Mouse (Mus musculus) CH12.LX (cell line): Measurements from ENCODE around the gene Cypt12. TPM values are rescaled to one million over a fixed set of nuclear protein-coding genes. Genes with fewer than 3 reads are reported as not detected.

ENCODE experiments used
- DNase-seq: peaks from one replicate; pipeline ENCODE4 v3.0.0-alpha.2; 2013; ENCODE audit errors: extremely low read depth
- H3K27ac ChIP-seq: 2 replicates; pipeline ENCODE4 v1.5.1; 2012; ENCODE audit warnings: low read depth, mild to moderate bottlenecking, control low read depth, moderate library complexity; ENCODE audit not compliant: insufficient read depth
- H3K27me3 ChIP-seq: replicated peaks from 2 replicates; pipeline ENCODE3; 2012; ENCODE audit warnings: inconsistent platforms
- H3K36me3 ChIP-seq, 2 experiments: replicated peaks in 1 of 2; 2 replicates each; pipeline versions ENCODE3 to v1.6.1; 2012; ENCODE audit warnings: inconsistent platforms in 1 of 2, low read length in 1 of 2, mild to moderate bottlenecking in 1 of 2, mixed read lengths in 1 of 2, moderate library complexity in 1 of 2; ENCODE audit not compliant: control insufficient read depth in 1 of 2, insufficient read depth in 1 of 2
- H3K4me1 ChIP-seq, 2 experiments: 2 replicates each; pipeline ENCODE4 v1.6.1; 2012; ENCODE audit warnings: inconsistent platforms in 1 of 2, moderate library complexity in 1 of 2; ENCODE audit not compliant: insufficient read depth in 2 of 2, control insufficient read depth in 1 of 2
- H3K4me2 ChIP-seq: 2 replicates; pipeline ENCODE4 v1.6.1; 2012; ENCODE audit warnings: low read depth, mild to moderate bottlenecking, control low read depth; ENCODE audit not compliant: poor library complexity, insufficient read depth, severe bottlenecking
- H3K4me3 ChIP-seq, 3 experiments: fragments of 150-350 bp in 1 of 3; sonication (generic) in 1 of 3; replicated peaks in 1 of 3; 2 replicates each; pipeline versions ENCODE3 to v1.5.1; 2011 to 2012; ENCODE audit warnings: low read depth in 2 of 3, low read length in 2 of 3, mild to moderate bottlenecking in 2 of 3, moderate library complexity in 2 of 3, control low read depth in 1 of 3, improper control_type of control experiment in 1 of 3, inconsistent platforms in 1 of 3, mixed read lengths in 1 of 3; ENCODE audit not compliant: poor library complexity in 1 of 3
- H3K79me2 ChIP-seq: replicated peaks from 2 replicates; pipeline ENCODE4 v1.6.1; 2012; ENCODE audit warnings: mild to moderate bottlenecking, moderate library complexity; ENCODE audit not compliant: control insufficient read depth, poor library complexity, insufficient read depth, severe bottlenecking; ENCODE audit errors: extremely low read depth
- H3K9ac ChIP-seq: 2 replicates; pipeline ENCODE4 v1.6.1; 2012; ENCODE audit warnings: low read depth, mild to moderate bottlenecking, control low read depth, moderate library complexity; ENCODE audit not compliant: insufficient read depth
- H3K9me3 ChIP-seq: replicated peaks from 2 replicates; pipeline ENCODE3; 2012; ENCODE audit warnings: low read length, inconsistent platforms, mixed read lengths
- CHD2 ChIP-seq: IDR thresholded peaks from 2 replicates; pipeline ENCODE4 v1.6.1; 2011; ENCODE audit warnings: low read length, improper control_type of control experiment
- ELF1 ChIP-seq: IDR thresholded peaks from 2 replicates; pipeline ENCODE4 v1.6.1; 2014; ENCODE audit warnings: low read depth, mild to moderate bottlenecking, inconsistent platforms, low read length, improper control_type of control experiment
- HCFC1 ChIP-seq: IDR thresholded peaks from 2 replicates; pipeline ENCODE4 v1.6.1; 2012; ENCODE audit warnings: low read depth, mild to moderate bottlenecking, inconsistent platforms, low read length, improper control_type of control experiment
- MAX ChIP-seq: IDR thresholded peaks from 2 replicates; pipeline ENCODE4 v1.6.1; 2011; ENCODE audit warnings: low read length, improper control_type of control experiment
- MAZ ChIP-seq: IDR thresholded peaks from 2 replicates; pipeline ENCODE4 v1.6.1; 2012; ENCODE audit warnings: low read depth, mild to moderate bottlenecking, inconsistent platforms, low read length, improper control_type of control experiment, moderate library complexity
- PAX5 ChIP-seq: IDR thresholded peaks from 2 replicates; pipeline ENCODE4 v1.6.1; 2012; ENCODE audit warnings: low read length, inconsistent platforms, mixed read lengths
- POLR2AphosphoS2 ChIP-seq: IDR thresholded peaks from 2 replicates; pipeline ENCODE4 v1.6.1; 2011; ENCODE audit warnings: low read depth, low read length, improper control_type of control experiment
- RAD21 ChIP-seq: IDR thresholded peaks from 2 replicates; pipeline ENCODE4 v1.6.1; 2011; ENCODE audit warnings: low read depth, mild to moderate bottlenecking, low read length, improper control_type of control experiment, moderate library complexity
- SIN3A ChIP-seq: IDR thresholded peaks from 2 replicates; pipeline ENCODE4 v1.6.1; 2012; ENCODE audit warnings: low read length, improper control_type of control experiment, inconsistent platforms
- SMC3 ChIP-seq: IDR thresholded peaks from 2 replicates; pipeline ENCODE4 v1.6.1; 2011; ENCODE audit warnings: low read depth, low read length, improper control_type of control experiment
- TBP ChIP-seq: conservative IDR thresholded peaks from 2 replicates; pipeline ENCODE4 v1.6.1; 2011; ENCODE audit warnings: low read depth, low read length, improper control_type of control experiment
- UBTF ChIP-seq: IDR thresholded peaks from 2 replicates; pipeline ENCODE4 v1.6.1; 2012; ENCODE audit warnings: low read depth, mild to moderate bottlenecking, inconsistent platforms, low read length, improper control_type of control experiment, moderate library complexity
- dilution Hi-C: fragments of 300-500 bp; cut with MboI; formaldehyde crosslinking; loops from 2 replicates; pipeline ENCODE4 v1.14.3; 2020; ENCODE audit warnings: low sequenced_read_pairs; ENCODE audit not compliant: extremely low pct_unique_long_range_greater_than_20kb, extremely low pct_ligation_motif_present
- in situ Hi-C: fragments of 300-500 bp; cut with MboI; formaldehyde crosslinking; loops from 3 replicates; pipeline ENCODE4 v1.14.3; 2019; ENCODE audit warnings: low sequenced_read_pairs, low pct_ligation_motif_present, low pct_unique_long_range_greater_than_20kb, mixed read lengths
- polyA plus RNA-seq: library from polyadenylated mRNA; unstranded; fragments of >175 nt; gene quantifications from 2 replicates; pipeline ENCODE4 v1.2.1, GENCODE M21; 2012; ENCODE audit warnings: low read depth; ENCODE audit not compliant: insufficient read length
- total RNA-seq, 2 experiments: library from RNA; depleted of rRNA; stranded (reverse); fragments of 300-350 nt in 1 of 2; fragments of >200 nt in 1 of 2; gene quantifications; 2 replicates each; pipeline ENCODE4 v1.2.3; 2012 to 2014

Gene Cypt12
- total and polyA plus RNA-seq, 3 experiments = not detected

DNA sequence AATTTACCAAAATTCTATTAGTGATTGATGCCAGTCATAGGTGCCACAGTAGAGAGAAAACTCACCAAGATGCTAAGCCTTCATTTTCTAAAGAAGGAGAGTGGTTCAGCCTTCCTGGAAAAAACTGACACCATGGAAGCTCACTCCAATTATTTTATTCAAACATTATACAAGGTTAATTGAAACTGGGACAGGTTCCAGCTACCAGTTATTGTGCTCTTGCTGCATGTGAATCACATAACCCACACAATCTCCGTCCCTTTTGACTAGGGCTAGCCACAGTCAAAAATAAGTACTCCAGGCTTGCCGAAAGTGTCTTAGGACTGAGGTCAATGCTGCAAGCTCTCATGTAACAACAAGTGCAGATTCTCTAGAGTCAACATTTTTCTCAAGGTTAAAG, 8.0 kb upstream of the Cypt12 start:
- no peaks in the 10 kb centered on the region for H3K27me3 ChIP-seq
- no peak overlapping the region for H3K27ac ChIP-seq
- DNase-seq = no peak
- H3K79me2 ChIP-seq = no peaks in the 10 kb centered on the region
- no peaks in the 10 kb centered on the region for H3K4me1 ChIP-seq
- no peak overlapping the region for H3K4me2 ChIP-seq
- no peak overlapping the region for H3K4me3 ChIP-seq
- TF ChIP-seq MAZ (no peak), TBP (no peak), SIN3A (no peak), UBTF (no peak), SMC3 (no peak), MAX (no peak), CHD2 (no peak), ELF1 (no peak), PAX5 (no peak), RAD21 (no peak), POLR2AphosphoS2 (no peak), HCFC1 (no peak)
- no peak overlapping the region for H3K9ac ChIP-seq
- dilution Hi-C loops = no loop called here
- H3K36me3 ChIP-seq = no peaks in the 10 kb centered on the region
- in situ Hi-C loops = no loop called here
- peaks cover 17% of the 10 kb centered on the region for H3K9me3 ChIP-seq
